Mouse (Mus musculus) liver, embryonic 13.5 days (tissue): Measurements from ENCODE around the gene Hnrnpul2. TPM values are rescaled to one million over a fixed set of nuclear protein-coding genes. Genes with fewer than 3 reads are reported as not detected.

ENCODE experiments used
- ATAC-seq: fragments of 200-750 bp; cut with Nextera tagmentation; 2 replicates; pipeline ENCODE4 v1.8.0; 2017; ENCODE audit warnings: low read depth, mild to moderate bottlenecking, moderate number of reproducible peaks, moderate library complexity
- DNase-seq: peaks from one replicate; pipeline ENCODE4 v3.0.0; 2022
- H3K27ac ChIP-seq: fragments of 300-500 bp; sonication (generic); 2 replicates; pipeline ENCODE4 v1.5.1; 2015; ENCODE audit warnings: moderate library complexity, mild to moderate bottlenecking, inconsistent platforms
- H3K27me3 ChIP-seq: fragments of 300-500 bp; sonication (generic); 2 replicates; pipeline ENCODE4 v1.6.1; 2015; ENCODE audit warnings: mild to moderate bottlenecking, inconsistent platforms
- H3K36me3 ChIP-seq: fragments of 300-500 bp; sonication (generic); 2 replicates; pipeline ENCODE4 v1.6.1; 2015; ENCODE audit warnings: mild to moderate bottlenecking, inconsistent platforms
- H3K4me1 ChIP-seq: fragments of 300-500 bp; sonication (generic); replicated peaks from 2 replicates; pipeline ENCODE4 v1.6.1; 2015; ENCODE audit warnings: inconsistent platforms
- H3K4me2 ChIP-seq: fragments of 300-500 bp; sonication (generic); 2 replicates; pipeline ENCODE4 v1.6.1; 2015; ENCODE audit warnings: inconsistent platforms, mild to moderate bottlenecking, moderate library complexity
- H3K4me3 ChIP-seq: fragments of 300-500 bp; sonication (generic); replicated peaks from 2 replicates; pipeline ENCODE4 v1.5.1; 2015; ENCODE audit warnings: mild to moderate bottlenecking, inconsistent platforms
- H3K9ac ChIP-seq: fragments of 300-500 bp; sonication (generic); 2 replicates; pipeline ENCODE4 v1.6.1; 2015; ENCODE audit warnings: mild to moderate bottlenecking, inconsistent platforms
- H3K9me3 ChIP-seq: fragments of 300-500 bp; sonication (generic); replicated peaks from 2 replicates; pipeline ENCODE4 v1.6.1; 2016; ENCODE audit warnings: inconsistent platforms
- WGBS: fragments of 180-500 bp; shearing (Covaris S2); methylation state at CpG from one replicate; pipeline ENCODE4 v1.1.7; 2015; ENCODE audit not compliant: insufficient replicate concordance; 5-methylcytosine and 5-hydroxymethylcytosine counted together
- polyA plus RNA-seq: library from polyadenylated mRNA; unstranded; fragments of >200 nt; fragmentation: Nextera tagmentation; extraction: Ambion mirVana; gene quantifications from 2 replicates; pipeline ENCODE4 v1.2.1, GENCODE M21; 2015

The Hnrnpul2 gene
- polyA plus RNA-seq, 1 experiment from 2014 or later: 2.8 TPM

DNA sequence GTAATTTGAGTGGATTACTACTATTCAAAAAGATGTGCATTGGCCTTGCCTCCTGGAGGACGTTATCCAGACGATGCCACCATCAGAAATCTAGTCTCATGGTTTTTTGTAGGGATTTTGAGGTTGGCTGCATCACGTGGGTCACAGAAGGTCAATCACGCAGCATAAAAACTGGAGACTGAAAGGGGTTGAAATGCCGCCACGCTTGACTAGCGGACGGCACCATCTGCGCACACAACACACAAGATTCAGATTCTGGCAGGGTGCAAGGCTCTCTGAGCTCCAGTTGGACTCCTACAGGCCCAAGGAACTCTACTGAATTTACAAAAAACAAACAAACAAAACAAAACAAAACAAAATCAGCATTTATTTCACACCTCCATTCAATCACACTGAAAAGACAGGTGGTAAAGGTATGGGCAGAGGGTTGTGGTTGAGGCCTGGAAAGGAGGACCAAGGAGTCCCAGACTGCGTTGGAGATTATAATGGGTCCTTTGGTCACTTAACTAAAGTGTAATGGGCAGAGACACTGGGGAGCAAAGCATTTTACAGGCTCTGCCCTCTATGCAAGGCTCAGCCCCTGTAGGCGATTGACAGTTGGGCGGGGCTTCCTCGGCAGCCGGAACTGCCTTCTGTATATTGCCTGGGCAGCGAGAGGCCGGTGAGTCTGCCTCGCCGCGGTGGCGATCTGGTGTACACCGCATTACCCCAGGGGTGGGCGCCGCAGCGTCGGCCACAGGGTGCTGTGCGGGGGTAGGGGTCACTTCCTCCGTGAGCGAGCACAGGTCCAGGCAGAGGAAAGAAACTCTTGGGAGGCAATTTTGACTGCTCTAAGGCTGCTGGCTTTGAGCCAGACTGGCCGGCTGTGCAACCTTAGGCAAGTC, 20.3 kb downstream of the Hnrnpul2 start:
- peak; percentile 78 for ATAC-seq
- no peaks in the 10 kb centered on the region for H3K9me3 ChIP-seq

DNA sequence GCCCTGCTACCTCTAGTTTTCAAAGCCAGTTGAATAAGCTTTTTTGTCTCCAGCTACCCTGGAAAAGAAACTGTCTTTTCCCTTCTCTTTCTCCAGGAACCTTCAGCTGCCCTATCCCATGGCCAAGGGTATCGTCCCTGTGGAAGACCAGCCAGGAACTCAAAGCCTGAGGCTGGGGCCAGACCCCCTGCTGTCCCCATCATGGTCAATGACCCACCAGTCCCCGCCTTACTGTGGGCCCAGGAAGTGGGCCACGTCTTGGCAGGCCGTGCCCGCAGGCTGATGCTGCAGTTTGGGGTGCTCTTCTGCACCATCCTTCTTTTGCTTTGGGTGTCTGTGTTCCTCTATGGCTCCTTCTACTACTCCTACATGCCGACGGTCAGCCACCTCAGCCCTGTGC, 21.2 kb downstream of the Hnrnpul2 start:
- Histone ChIP-seq H3K4me1 (peaks cover 49% of the 10 kb centered on the region), H3K9me3 (no peaks in the 10 kb centered on the region), H3K9ac (peak overlapping the region; percentile 84), H3K36me3 (peaks cover 19% of the 10 kb centered on the region), H3K4me2 (peak overlapping the region; percentile 85), H3K27ac (peak overlapping the region; percentile 67), H3K27me3 (no peaks in the 10 kb centered on the region), H3K4me3 (peak overlapping the region; percentile 69)
- DNase-seq (no peak), ATAC-seq (no peak)
- 77% methylated on average over 7 of the region's 7 CpGs for WGBS

More for the DNA sequence above, 20.3 kb downstream of the Hnrnpul2 start:
- peak; percentile 72 for DNase-seq
- WGBS: 25% methylated on average over 29 of the region's 29 CpGs
- H3K27ac ChIP-seq: peak overlapping the region; percentile 67
- peaks cover 49% of the 10 kb centered on the region for H3K4me1 ChIP-seq
- peak overlapping the region; percentile 84 for H3K9ac ChIP-seq
- peak overlapping the region; percentile 69 for H3K4me3 ChIP-seq
- peaks cover 17% of the 10 kb centered on the region for H3K36me3 ChIP-seq
- no peaks in the 10 kb centered on the region for H3K27me3 ChIP-seq
- peak overlapping the region; percentile 85 for H3K4me2 ChIP-seq

- Histone ChIP-seq H3K4me3 (no peak overlapping the region), H3K9ac (no peak overlapping the region), H3K9me3 (no peaks in the 10 kb centered on the region), H3K4me1 (peaks cover 38% of the 10 kb centered on the region), H3K27ac (no peak overlapping the region), H3K27me3 (no peaks in the 10 kb centered on the region), H3K4me2 (no peak overlapping the region), H3K36me3 (peaks cover 34% of the 10 kb centered on the region)
- no peak for ATAC-seq
- 70% methylated on average over 6 of the region's 6 CpGs for WGBS
- no peak for DNase-seq
These were observed 23.2 kb downstream of the Hnrnpul2 start for GRCm38 (mm10) chr19:8842961-8843360.

GRCm38 (mm10) chr19:8844371-8845129, 24.7 kb downstream of the Hnrnpul2 start:
- DNase-seq (peak; percentile 48), ATAC-seq (no peak)
- no peak overlapping the region for H3K4me3 ChIP-seq
- H3K4me2 ChIP-seq: no peak overlapping the region
- H3K4me1 ChIP-seq: peaks cover 22% of the 10 kb centered on the region
- H3K9me3 ChIP-seq: no peaks in the 10 kb centered on the region
- H3K9ac ChIP-seq: no peak overlapping the region
- H3K36me3 ChIP-seq: peaks cover 41% of the 10 kb centered on the region
- H3K27me3 ChIP-seq: no peaks in the 10 kb centered on the region
- WGBS: 57% methylated on average over 5 of the region's 5 CpGs
- H3K27ac ChIP-seq: no peak overlapping the region

DNA sequence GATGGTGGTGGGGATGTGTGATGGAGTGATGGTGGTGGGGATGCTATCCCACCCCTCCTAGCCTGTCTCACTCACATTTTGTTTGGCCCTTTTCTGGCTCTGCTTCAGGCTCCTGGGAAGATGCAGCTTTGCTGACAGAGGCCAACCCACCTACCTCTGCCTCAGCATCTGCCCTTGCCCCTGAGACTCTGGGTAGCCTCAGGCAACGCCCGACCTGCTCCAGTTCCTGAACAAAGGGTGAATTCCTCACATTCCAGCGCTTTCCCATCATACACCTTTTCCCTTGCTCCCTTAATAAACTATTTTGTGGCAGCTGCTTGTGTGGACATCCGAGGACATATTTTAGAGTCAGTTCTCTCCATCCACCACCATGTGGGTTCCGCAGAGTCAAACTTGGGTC, 28.5 kb downstream of the Hnrnpul2 start:
- DNase-seq (no peak), ATAC-seq (no peak)
- Histone ChIP-seq H3K4me2 (no peak overlapping the region), H3K9ac (no peak overlapping the region), H3K4me3 (no peak overlapping the region), H3K27me3 (no peaks in the 10 kb centered on the region), H3K4me1 (peaks cover 10% of the 10 kb centered on the region), H3K9me3 (no peaks in the 10 kb centered on the region), H3K27ac (no peak overlapping the region), H3K36me3 (peaks cover 38% of the 10 kb centered on the region)
- 75% methylated on average over 5 of the region's 5 CpGs for WGBS

GRCm38 (mm10) chr19:8850402-8850901, 30.6 kb downstream of the Hnrnpul2 start, which contains the start of gene Lrrn4cl:
Gene Lrrn4cl, plus strand, starts transcription at chr19:8850768.
- DNase-seq: no peak

GRCm38 (mm10) chr19:8851639-8852038, 31.8 kb downstream of the Hnrnpul2 start:
- H3K27me3 ChIP-seq: no peaks in the 10 kb centered on the region
- H3K4me3 ChIP-seq: no peak overlapping the region
- no peak overlapping the region for H3K9ac ChIP-seq
- H3K4me1 ChIP-seq: peaks cover 7% of the 10 kb centered on the region
- DNase-seq (no peak), ATAC-seq (no peak)
- H3K27ac ChIP-seq: no peak overlapping the region
- peaks cover 20% of the 10 kb centered on the region for H3K36me3 ChIP-seq
- H3K9me3 ChIP-seq: no peaks in the 10 kb centered on the region
- 44% methylated on average over 7 of the region's 7 CpGs for WGBS
- H3K4me2 ChIP-seq: no peak overlapping the region

More at GRCm38 (mm10) chr19:8850402-8850901, 30.6 kb downstream of the Hnrnpul2 start, which contains the start of gene Lrrn4cl:
- H3K4me3 ChIP-seq: no peak within 1 kb of the TSS
- peaks cover 7% of the 10 kb centered on the region for H3K4me1 ChIP-seq
- peak; percentile 65; the same call in 1 of the 2 replicates for ATAC-seq
- no peak within 1 kb of the TSS for H3K9ac ChIP-seq
- H3K27ac ChIP-seq: no peak within 1 kb of the TSS
- no peaks in the 10 kb centered on the region for H3K27me3 ChIP-seq
- 46% methylated on average over 7 of the region's 7 CpGs for WGBS
- no peaks in the 10 kb centered on the region for H3K9me3 ChIP-seq
- peaks cover 32% of the 10 kb centered on the region for H3K36me3 ChIP-seq
- no peak within 1 kb of the TSS for H3K4me2 ChIP-seq

DNA sequence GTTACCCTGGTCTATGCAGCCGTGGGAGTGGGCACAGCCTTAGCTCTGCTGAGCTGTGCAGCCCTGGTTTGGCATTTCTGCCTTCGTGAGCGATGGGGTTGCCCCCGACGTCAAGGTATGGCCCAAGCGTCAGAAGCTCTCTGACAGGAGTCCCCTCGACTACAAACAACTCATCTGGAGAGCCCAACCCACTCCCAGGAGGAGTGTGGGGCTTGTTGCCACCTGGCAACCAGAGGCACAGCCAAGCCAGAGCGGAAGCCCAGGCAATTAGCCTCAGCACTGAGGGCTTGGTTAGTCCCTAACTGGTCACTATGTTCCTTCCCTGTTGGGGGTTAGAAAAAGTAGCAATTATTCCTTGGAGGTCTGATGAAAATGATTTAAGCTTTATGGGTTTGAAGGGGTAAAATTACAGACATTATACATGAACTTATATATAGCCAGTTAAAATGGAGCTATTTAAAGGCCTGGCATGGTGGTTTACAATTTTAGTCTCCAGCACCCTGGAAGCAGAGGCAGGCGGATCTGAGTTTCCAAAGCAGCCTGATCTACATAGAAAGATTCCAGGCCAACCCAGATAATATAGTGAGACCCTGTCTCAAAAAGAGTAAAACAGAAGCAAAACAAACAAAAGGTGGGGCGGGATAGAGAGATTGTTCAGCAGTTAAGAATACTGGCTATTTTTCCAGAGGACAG, 32.6 kb downstream of the Hnrnpul2 start:
- WGBS: 60% methylated on average over 10 of the region's 10 CpGs
- DNase-seq (no peak), ATAC-seq (no peak)
- H3K4me1 ChIP-seq: peaks cover 7% of the 10 kb centered on the region
- H3K27me3 ChIP-seq: no peaks in the 10 kb centered on the region
- no peak overlapping the region for H3K27ac ChIP-seq
- no peaks in the 10 kb centered on the region for H3K9me3 ChIP-seq
- H3K4me2 ChIP-seq: no peak overlapping the region
- no peak overlapping the region for H3K4me3 ChIP-seq
- H3K9ac ChIP-seq: no peak overlapping the region
- peaks cover 13% of the 10 kb centered on the region for H3K36me3 ChIP-seq

GRCm38 (mm10) chr19:8853117-8853516, 33.3 kb downstream of the Hnrnpul2 start:
- Histone ChIP-seq H3K36me3 (peaks cover 6% of the 10 kb centered on the region; the same call in 1 of the 2 replicates), H3K9ac (no peak overlapping the region), H3K4me2 (no peak overlapping the region), H3K27ac (no peak overlapping the region), H3K4me3 (no peak overlapping the region), H3K9me3 (no peaks in the 10 kb centered on the region), H3K4me1 (peaks cover 7% of the 10 kb centered on the region), H3K27me3 (no peaks in the 10 kb centered on the region)
- ATAC-seq (no peak), DNase-seq (no peak)
- 68% methylated on average over 3 of the region's 3 CpGs for WGBS

GRCm38 (mm10) chr19:8857689-8858088, 37.9 kb downstream of the Hnrnpul2 start:
- Histone ChIP-seq H3K9me3 (no peaks in the 10 kb centered on the region), H3K4me1 (no peaks in the 10 kb centered on the region), H3K4me2 (no peak overlapping the region), H3K9ac (no peak overlapping the region), H3K4me3 (no peak overlapping the region), H3K27me3 (no peaks in the 10 kb centered on the region), H3K27ac (no peak overlapping the region), H3K36me3 (no peaks in the 10 kb centered on the region)
- 31% methylated on average over 4 of the region's 4 CpGs for WGBS
- peak; percentile 35 for DNase-seq
- ATAC-seq: 0 out of 2 replicates have a peak, but pooled peaks have one; percentile 50
